Mouse (Mus musculus): Measurements from ENCODE around the gene Ism2.

Ism2 gene

DNA sequence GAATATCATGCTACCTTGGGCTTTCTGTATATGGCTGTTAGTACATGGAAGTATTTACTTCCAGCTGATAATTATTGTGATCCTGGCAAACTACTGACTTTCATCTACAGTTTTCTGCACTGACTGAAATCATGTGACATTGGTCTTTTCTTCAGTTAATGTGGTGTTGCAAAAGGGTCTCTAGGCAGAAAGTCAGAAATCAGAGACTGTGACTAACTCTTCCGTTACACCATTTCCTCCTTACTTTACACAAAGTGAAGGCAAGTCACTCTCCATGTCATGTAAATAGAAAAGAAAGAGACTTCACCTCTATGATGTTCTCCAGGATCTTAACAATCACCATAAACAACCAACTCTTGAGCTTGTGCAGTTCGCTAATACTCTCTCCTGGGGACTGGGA is 69.9 kb downstream of the Ism2 start:
- no peak for DNase-seq (ENCODE audit: low spot score)
